Mouse (Mus musculus): Measurements from ENCODE around the gene Ldlrap1.
"Not testable (repeated sequence)": the region's sequence is repeated elsewhere in the genome, so short reads cannot be mapped to it uniquely, and the experiment has no call there.

DNA sequence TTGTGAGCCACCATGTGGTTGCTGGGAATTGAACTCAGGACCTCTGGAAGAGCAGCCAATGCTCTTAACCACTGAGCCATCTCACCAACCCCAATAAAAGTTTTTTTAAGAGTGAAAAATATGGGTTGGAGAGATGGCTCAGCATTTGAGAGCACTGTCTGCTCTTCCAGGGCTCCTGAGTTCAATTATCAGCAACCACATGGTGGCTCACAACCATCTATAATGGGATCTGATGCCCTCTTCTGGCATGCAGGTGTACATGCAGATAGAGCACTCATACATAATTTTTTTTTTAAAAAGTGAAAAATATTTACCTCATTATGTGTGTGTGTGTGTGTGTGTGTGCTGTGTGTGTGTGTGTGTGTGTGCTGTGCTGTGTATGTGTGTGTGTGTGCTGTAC, 27.1 kb upstream of the Ldlrap1 start:
- not testable (repeated sequence) for TF ChIP-seq CTCF (IDR thresholded peaks at IDR 0.05; ENCODE audit: extremely low read depth, insufficient read length, insufficient replicate concordance, low read depth, low read length); POLR2A (IDR thresholded peaks at IDR 0.05; ENCODE audit: low read depth, low read length)
